Mouse (Mus musculus) CD4-positive helper T cell, adult 2 months (primary cell): ENCODE data around the gene 1700010I14Rik.
A peak's percentile ranks its signal among the peaks of the same experiment; 100 is the strongest.

Experiments used
- DNase-seq: peaks from one replicate; pipeline ENCODE4 v3.0.0-alpha.2; 2012; ENCODE audit warnings: low read depth, missing footprints, low spot score

1700010I14Rik gene

DNA sequence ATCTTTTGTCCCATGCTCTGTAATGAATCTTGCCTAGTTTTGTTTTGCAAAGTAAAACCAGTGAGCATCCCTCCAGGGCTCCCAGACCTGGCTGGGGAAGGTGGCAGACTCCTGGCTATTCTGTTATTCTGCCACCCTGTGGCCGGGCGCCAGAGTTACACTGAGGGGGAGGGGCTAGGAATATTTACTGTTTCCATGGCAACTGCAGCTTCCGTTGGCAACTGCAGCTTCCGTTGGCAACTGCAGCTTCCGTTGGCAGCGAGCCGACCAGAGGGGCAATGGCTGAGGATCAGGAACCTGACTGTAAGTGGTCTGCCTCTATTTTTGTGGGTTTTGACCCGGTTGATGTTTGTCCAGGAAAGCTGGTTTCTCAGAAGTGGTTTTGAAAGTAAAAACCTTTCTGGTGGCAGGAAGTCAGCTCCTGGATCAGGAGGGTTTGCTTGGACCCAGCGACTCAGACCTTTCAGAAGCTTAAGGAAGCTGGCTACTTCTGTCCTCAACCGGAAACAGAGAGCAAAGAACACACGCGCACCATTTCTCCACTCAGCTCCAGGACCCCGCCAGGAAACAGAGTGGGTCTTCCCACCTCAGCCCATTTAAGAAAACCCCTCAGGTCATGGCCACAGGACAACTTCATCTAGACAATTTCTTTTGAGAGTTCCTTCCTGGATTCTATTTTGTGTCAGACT lies at the start of gene 1700010I14Rik:
Gene 1700010I14Rik, plus strand, starts transcription at position 215 of the 689 bp plus-strand sequence.
- peak; percentile 89 for DNase-seq

- no peak for DNase-seq
Measured at GRCm38 (mm10) chr17:8951588-8951987, 36.5 kb upstream of the 1700010I14Rik start.

- DNase-seq, result no peak
Measured at GRCm38 (mm10) chr17:8952951-8953350, 35.2 kb upstream of the 1700010I14Rik start.

GRCm38 (mm10) chr17:8958125-8958524 lies 30.0 kb upstream of the 1700010I14Rik start:
- no peak for DNase-seq

- no peak for DNase-seq
Measured at GRCm38 (mm10) chr17:8960386-8960785, 27.7 kb upstream of the 1700010I14Rik start.

- DNase-seq, result no peak
Measured at GRCm38 (mm10) chr17:8961097-8961496, 27.0 kb upstream of the 1700010I14Rik start.

DNA sequence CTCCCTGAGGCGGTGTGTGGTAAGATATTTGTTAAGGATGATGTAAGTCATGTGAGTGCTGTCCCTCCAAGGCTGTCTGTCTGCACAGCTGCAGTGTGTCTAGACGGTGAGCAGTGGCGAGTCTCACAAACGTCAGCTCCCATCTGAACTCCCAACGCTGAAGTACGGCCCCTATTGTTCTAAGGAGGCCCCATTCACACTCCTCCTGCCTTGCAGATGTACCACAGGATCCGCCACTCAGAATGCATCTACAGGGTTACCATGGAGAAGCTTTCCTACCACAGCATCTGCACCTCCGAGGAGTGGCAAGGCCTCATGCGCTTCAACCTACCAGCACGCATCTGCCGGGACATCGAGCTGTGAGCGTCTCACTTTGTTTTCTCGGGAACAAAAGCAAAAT lies 26.5 kb upstream of the 1700010I14Rik start:
- DNase-seq, result no peak

DNA sequence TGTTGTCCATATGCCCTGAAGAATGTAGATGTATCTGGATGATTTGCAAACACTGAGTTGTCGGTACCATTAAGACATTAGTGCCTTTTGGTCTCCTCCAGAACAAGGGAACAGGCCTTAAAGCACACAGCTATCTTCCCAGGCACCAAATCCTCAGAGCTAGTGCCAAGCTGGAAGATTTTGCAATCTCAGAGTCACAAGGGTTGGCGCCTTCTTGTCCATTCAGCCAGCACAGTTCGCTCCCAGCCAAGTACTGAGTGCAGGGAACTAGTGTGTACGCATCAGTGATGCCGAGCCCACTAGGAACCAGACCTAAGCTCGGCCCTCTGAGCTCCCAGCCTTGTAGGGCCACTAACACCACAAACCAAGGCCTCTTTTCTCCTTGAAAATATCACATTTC lies 23.0 kb upstream of the 1700010I14Rik start:
- DNase-seq, result no peak

DNA sequence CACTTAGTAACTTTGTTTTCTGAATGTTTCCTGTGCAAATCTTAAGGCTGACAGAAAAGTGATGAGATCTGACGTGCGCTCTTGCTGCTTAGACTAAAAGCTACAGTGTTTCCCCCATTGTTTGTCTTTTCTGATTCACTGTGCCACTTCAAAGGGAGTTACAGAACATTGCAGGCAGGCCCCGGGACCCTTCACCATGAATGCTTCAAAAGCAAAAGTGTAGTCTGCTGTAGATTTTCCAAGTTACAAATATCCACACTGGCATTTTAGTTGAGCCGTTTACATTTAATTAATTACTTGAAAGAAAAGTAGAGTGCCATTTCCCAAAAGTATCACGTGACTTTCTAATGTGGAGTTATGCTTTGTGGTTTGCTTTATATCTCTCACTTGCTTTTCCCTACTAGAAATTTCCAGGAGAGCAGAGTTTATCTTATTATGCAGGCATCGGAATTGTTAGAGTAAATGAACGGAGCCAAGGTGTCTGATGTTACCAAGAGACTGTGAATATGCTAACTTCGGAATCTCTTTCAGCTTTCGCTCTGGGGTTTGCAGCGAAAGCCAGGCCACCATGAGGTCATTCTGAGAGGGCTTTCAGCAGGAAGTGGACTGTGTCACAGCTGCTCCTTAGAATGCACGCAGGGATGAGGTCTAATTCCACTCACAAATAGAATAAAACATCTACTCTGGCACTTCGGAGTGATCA lies 15.8 kb upstream of the 1700010I14Rik start:
- no peak for DNase-seq

- no peak for DNase-seq
Measured at GRCm38 (mm10) chr17:8973331-8973730, 14.8 kb upstream of the 1700010I14Rik start.

GRCm38 (mm10) chr17:8974423-8974822 lies 13.7 kb upstream of the 1700010I14Rik start:
- no peak for DNase-seq

- DNase-seq, result no peak
Measured at GRCm38 (mm10) chr17:8974823-8975397, 13.2 kb upstream of the 1700010I14Rik start.

GRCm38 (mm10) chr17:8976745-8977144 lies 11.4 kb upstream of the 1700010I14Rik start:
- no peak for DNase-seq

DNA sequence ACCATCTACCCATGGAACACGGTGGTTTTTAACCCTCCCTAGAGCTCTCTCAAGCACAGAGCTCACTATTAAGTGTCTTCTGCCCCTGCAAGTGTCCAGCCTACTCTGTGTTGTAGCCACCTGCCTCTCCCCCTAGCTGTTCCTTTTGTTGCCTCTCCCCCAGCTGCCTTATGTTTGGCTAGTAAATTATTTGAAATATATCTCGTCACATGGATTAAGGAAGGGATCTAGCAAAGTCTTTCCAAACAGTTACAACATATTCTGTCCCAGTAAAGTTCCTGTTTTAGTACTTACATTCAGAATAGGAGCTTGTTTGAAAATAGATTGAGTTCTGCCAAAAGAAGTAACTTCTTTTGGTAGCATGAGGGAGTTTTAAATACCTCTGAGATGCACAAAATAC lies 10.9 kb upstream of the 1700010I14Rik start:
- no peak for DNase-seq

GRCm38 (mm10) chr17:8983576-8983975 lies 4.6 kb upstream of the 1700010I14Rik start:
- DNase-seq, result no peak

DNA sequence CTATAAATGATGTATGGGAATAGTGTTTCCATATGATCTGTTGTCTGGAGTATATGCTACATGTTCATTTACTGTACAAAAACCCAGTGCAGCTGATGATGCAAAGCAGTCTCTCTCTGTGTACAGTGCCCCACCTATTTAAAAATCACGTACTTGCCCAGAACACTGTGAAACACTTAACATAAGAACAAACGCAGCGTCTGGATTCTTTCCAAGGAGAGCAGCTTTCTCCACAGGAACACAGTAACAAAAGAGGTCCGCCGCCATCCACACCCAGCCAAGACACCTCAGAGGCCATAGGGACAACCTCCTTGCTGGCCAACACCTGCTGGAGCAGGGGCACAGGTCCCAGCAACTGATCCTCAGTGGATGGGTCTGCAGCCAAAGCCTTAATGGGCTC lies 2.4 kb upstream of the 1700010I14Rik start:
- DNase-seq, result no peak

GRCm38 (mm10) chr17:8986551-8986950 lies 1.6 kb upstream of the 1700010I14Rik start:
- DNase-seq, result no peak

GRCm38 (mm10) chr17:8987369-8987768 lies 764 bp upstream of the 1700010I14Rik start:
- no peak for DNase-seq

DNA sequence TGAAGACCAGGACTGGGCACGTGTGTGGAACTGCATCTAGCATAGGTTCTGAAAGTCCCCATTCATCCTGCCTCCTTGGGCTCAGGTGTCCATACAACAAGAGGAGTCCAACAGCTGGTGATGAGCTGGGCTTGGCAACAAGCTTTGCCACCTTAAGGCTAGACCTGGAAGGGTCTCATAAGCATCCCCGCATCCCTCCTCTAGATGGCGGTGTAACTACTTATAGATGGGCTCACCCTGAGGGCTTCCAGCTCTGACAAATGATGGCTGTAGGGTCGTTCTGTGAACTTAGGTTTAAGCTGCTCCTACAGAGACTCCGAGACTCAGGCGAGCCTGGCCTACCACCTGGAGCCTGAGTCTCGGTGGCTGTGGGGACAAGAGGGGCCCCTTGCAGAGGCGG lies 3.0 kb downstream of the 1700010I14Rik start:
- DNase-seq, result peak; percentile 41

GRCm38 (mm10) chr17:8995344-8995743 lies 7.2 kb downstream of the 1700010I14Rik start:
- no peak for DNase-seq

DNA sequence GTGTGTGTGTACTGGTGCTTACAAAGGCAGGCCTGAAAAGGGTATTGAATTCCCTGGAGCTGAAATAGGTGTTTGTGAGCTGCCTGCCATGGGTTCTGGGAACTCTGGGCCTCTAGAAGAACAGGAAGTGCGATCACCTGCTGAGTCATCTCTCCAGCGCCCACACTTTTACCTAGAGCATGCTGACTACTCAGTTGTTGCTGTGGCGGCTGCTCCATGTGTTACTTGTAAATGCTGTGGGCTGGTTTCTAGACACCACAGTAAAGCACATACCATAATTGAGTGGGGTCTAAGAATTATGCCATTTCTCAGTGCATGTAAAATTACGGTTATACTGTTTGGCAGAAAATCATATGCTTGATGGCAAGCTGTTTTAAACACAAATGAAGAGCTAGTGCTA lies 14.3 kb downstream of the 1700010I14Rik start:
- DNase-seq, result peak; percentile 34

DNA sequence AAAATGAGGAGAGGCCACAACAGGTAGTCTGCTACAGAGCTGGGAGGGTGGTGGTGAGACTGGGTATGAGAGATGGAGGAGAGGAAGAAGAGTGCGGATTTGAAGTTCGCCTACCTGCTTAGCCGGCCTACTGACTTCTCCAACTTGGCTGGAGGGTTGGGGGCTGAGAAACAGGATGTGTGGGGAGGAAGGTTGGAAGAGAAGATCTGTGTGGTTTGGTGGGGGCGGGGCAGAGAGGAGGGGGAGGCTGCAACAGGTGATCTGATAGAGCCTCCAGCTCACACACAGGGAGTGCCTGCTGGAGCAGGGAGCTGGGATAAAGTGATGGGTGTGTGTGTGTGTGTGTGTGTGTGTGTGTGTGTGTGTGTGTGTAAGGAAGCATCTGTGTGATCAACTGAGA lies 16.4 kb downstream of the 1700010I14Rik start:
- peak; percentile 17 for DNase-seq
